Mouse (Mus musculus) midbrain, embryonic 11.5 days (tissue): ENCODE results near the gene Shank3. TPM values are rescaled to one million over a fixed set of nuclear protein-coding genes. Genes with fewer than 3 reads are reported as not detected.

ENCODE experiments used
- polyA plus RNA-seq: library from polyadenylated mRNA; unstranded; fragments of >200 nt; fragmentation: Nextera tagmentation; extraction: Ambion mirVana; gene quantifications from 2 replicates; pipeline ENCODE4 v1.2.1, GENCODE M21; 2014

Gene Shank3
- polyA plus RNA-seq, 1 experiment from 2014 or later: 2.2 TPM

Other genes with a start within 250 kb of the Shank3 start
- gene Sbf1, start 184.3 kb upstream of the Shank3 start, polyA plus RNA-seq: 48.1 and 53.3 TPM in 2 replicates
- gene Adm2, start 176.9 kb upstream of the Shank3 start, polyA plus RNA-seq: 0.12 TPM in 1 of 2 replicates, not detected in the other
- gene Miox, start 165.2 kb upstream of the Shank3 start, polyA plus RNA-seq: not detected in 2 replicates
- gene Lmf2, start 144.0 kb upstream of the Shank3 start, polyA plus RNA-seq: 29.8 and 31.8 TPM in 2 replicates
- 155 and 168 TPM in 2 replicates for gene Ncaph2, start 143.9 kb upstream of the Shank3 start, polyA plus RNA-seq
- 5.8 and 6.0 TPM in 2 replicates for gene Sco2, start 125.8 kb upstream of the Shank3 start, polyA plus RNA-seq
- gene Tymp, start 122.6 kb upstream of the Shank3 start, polyA plus RNA-seq: 1.2 and 1.9 TPM in 2 replicates
- 0.26 and 0.64 TPM in 2 replicates for gene Odf3b, start 120.3 kb upstream of the Shank3 start, polyA plus RNA-seq
- not detected in 2 replicates for gene Klhdc7b, start 114.7 kb upstream of the Shank3 start, polyA plus RNA-seq
- not detected in 2 replicates for gene Syce3, start 89.1 kb upstream of the Shank3 start, polyA plus RNA-seq
- gene Cpt1b, start 73.8 kb upstream of the Shank3 start, polyA plus RNA-seq: 0.93 and 1.1 TPM in 2 replicates
- gene C730034F03Rik, start 70.0 kb upstream of the Shank3 start, polyA plus RNA-seq: 1.9 and 2.4 TPM in 2 replicates
- not detected in 2 replicates for gene Gm44502, start 69.9 kb upstream of the Shank3 start, polyA plus RNA-seq
- 48.3 and 49.6 TPM in 2 replicates for gene Chkb, start 69.7 kb upstream of the Shank3 start, polyA plus RNA-seq
- gene Mapk8ip2, start 45.7 kb upstream of the Shank3 start, polyA plus RNA-seq: 23.6 TPM in 2 replicates
- 7.4 and 9.4 TPM in 2 replicates for gene Arsa, start 22.2 kb upstream of the Shank3 start, polyA plus RNA-seq
- 0.42 and 0.43 TPM in 2 replicates for gene Acr, start 68.7 kb downstream of the Shank3 start, polyA plus RNA-seq
- 84.3 and 87.3 TPM in 2 replicates for gene Rabl2, start 92.3 kb downstream of the Shank3 start, polyA plus RNA-seq